Mouse (Mus musculus) urinary bladder, postnatal 10 days (tissue): ENCODE results near the gene Cbfb.
A peak's percentile ranks its signal among the peaks of the same experiment; 100 is the strongest.
"Not testable (repeated sequence)": the region's sequence is repeated elsewhere in the genome, so short reads cannot be mapped to it uniquely, and the experiment has no call there.

ENCODE experiments used
- DNase-seq: peaks from one replicate; pipeline ENCODE4 v3.0.0; 2022; ENCODE audit warnings: low spot score

Gene Cbfb

DNA sequence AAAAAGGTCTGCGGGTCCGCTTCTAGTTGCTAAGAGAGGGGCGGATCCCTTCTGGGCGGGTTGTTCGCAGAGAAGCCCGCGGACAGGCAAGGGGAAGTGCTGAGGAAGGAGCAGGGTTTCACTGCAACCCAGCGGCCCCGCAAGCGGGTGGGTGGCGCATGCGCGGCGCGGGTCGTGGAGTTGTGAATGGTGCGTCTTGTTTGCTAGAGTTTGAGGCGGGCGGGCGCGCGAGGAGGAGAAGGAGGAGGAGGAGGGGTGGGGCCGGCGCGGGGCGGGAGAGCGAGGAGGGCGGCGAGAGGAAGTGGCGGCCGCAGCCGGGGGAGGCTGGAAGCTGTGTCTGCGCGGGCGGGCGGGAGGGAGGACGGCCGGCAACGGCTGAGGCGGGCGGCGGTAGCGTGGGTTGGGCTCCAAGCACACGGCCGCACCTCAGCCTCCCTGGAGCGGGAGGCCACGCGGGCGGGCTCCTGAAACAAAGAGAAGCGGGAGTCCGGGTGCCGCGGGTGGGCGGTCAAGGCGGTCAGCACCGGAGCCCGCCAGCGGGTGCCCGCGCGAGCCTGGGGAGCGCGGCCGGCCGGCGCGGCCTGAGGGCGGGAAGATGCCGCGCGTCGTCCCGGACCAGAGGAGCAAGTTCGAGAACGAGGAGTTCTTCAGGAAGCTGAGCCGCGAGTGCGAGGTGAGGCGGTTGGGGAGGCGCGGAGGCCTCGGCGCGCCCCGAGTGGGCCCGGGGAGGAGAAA, at the start of gene Cbfb:
TSS of gene Cbfb (plus strand) at position 294 of the 735 bp plus-strand sequence.
- peak; percentile 89 for DNase-seq

DNA sequence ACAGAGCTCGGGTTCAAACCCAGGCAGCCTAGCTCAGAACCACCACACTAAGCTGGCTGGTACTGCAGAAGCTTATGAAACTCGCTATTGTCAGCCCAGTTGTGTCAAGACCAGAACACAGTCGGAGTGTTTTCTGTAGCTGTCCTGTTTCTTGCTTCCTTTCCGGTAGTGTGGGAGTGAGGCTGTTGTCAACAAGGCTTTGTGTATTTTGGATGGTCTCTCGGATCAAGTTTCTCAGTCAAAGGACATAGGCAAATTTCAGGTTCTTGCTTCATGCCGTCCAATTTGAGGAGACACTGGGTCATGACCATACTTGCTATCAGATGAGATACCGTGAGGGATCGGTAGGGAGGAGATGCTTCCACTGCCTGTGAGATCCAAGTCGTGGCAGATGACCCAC, 40.6 kb upstream of the Cbfb start:
- DNase-seq, result no peak

DNA sequence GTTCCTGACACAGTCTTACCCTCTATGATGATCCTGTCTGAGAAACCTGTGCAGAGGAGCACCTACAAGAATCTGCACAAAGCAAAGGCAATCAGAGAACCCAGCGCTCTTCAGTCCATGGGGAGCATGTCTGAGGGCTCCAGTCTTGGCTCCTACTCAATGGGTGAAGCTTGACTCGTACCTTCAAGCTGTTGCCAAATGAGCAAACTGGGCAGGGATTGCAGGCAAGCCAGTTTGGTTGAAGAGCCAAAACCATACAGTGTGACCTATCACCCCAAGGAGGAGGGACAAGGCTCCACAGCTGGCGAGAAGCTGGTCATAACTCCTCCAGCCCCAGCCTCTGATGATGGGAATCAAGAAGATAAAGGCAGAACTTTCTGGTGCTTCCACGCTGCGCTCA, 39.0 kb upstream of the Cbfb start, which contains the start of gene Ces4a:
TSS of gene Ces4a (plus strand) at position 292 of the 400 bp plus-strand sequence.
- no peak for DNase-seq

DNA sequence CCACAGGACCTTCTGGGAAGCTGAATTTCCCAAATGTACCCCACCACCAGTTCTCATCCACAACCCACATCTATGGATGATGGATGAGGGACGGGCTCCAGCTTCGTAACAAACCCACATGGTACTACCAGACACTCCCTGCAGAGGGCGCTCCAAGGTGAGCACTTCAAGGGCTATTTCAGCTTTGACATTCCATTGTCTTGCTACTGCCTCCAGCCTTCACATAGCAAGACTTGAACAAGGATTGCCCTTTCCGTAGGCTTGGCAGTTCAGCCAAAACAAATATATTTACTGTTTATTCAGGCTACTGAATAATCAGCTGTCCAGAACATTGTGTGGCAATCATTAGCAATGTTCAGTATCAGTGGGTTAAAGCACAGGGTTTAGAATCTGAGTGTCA, 32.1 kb upstream of the Cbfb start:
- peak; percentile 35 for DNase-seq

DNA sequence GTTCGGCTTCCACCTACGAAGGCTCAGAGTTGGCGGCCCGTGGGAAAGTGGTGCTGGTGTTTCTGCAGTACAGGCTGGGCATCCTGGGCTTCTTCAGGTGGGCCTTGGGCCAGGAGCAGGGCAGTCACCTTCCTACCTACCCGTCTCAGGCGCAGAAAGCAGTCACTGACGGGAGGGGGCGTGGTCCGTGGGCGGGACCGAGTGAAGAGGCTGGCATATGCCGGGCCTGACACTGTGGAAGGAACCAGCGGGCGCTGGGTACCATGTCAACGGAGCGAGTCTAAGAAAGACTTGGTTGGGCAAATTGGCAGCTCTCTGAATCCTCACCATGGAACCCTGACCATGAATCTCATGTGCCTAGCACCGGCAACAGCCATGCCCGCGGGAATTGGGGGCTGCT, 28.1 kb upstream of the Cbfb start:
- DNase-seq, result no peak

DNA sequence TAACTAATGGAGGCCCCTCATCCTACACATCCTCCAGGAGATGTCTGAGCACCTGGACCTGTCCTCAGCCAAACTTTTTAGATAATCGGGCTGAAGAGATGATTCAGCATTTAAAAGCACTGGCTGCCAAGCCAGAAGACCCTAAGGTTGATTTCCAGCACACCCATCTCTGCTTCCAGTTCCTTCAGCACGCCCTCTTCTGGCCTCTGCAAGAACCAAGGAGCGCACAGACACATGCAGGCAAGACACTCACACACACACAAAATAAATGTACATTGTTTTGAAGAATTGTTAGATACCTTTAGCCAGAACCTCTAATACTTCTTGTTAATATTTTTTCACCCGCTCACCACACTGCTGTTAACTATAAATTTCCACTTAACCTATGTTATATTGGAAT, 18.8 kb upstream of the Cbfb start:
- no peak for DNase-seq

DNA sequence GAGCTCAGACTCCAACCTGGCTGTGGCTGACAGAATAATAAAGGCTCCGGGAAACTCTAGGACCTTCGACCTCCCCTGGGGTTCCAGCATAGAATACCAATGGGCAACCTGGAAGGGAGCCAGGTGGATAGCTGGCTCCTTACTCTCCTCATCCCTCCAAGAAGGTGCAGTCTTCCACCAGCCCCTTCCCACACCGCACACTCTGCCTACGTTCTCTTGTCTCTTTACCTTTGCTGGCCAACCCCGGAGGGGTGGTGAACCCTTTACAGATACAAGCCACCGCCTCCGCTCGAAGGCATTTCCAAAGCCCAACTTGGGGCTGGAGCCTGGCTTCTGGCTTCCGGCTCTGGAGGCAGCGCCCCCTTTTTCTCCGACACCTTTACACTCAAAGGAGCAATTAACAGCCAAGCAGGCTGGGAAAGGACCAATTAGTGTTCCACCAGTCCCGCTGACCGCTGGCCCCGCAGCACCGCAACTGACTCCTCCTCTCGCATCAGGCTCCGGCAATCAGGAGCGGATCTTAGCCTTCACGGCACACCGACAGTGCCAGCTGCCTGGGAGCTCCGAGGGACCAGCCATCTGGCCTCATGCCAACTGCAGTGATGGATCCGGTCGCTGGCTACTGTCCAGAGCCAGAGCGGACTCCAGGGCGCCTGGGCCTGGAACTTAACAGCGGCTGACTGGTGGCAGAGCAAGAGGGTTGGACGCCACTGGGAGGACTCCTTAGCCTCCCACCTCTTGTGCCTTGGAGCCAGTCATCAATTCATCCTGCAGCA, 17.7 kb upstream of the Cbfb start:
- peak; percentile 36 for DNase-seq

DNA sequence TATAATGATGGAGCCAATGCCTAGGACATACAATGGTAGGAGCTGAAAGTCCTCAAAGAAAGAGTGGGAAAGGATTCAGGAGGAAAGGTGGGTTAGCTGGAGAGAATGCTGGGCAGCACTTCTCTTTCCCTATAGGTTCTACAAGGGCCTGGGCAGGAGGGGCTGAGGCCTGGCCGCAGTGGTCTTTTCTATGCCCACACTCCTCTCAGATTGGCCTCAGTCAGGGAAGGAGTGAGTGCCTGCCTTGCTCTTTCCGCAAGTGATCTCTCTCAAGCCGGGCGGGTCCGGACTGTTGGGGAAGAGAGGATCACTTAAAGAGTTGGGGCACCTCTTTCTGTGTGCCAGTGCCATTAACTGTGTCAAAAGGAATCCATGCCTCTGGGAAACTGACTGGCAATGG, 16.2 kb upstream of the Cbfb start:
- DNase-seq, result no peak

DNA sequence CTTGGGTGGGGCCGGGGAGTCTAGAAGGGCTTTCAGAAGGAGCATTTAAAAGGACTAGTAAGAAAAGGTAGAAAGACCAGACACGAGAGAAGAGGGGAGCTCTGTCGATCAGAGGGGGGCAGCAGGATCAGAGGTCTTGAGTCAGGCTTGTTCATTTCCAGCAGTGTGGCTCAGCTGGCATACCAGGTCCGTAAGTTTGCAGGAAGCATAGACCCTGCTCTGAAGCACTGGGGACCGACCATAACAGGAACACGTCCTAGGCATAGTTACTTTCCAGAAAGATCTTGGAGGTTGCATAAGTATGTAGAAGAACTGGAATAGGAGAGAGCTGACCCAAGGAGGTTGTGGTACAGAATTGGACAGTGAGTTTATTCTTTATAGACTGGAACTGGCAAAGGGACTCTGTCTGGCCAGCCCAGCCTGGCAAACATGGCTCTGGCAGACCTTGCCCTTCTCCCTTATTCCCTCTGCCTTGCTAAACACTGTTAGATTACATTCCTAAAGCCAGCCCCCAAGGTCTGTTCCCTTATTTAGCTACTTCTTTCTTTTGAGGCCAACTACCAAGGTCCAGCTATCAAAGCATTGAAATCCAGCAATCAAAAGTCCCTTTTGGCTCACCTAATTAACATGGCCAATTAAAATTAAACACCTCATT, 15.3 kb upstream of the Cbfb start:
- no peak for DNase-seq

DNA sequence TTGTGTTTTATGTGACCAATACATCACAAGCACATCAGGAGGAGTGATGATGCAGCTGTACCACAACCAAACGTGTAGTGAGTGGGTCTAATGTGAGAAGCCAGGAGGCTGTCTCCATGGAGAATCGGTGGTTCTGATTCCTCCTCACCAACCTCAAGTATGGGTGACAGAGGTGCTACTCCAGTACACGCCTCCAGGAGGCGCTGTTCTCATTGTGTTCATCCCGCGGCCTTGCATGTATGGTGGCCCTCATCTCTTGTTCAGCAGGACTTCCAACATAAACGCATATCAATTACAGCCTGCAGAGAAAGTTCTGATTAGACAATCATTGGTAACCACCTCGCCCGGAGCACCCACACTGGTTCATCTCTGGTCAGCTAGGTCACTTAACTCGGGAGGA, 12.9 kb upstream of the Cbfb start:
- DNase-seq, result no peak

DNA sequence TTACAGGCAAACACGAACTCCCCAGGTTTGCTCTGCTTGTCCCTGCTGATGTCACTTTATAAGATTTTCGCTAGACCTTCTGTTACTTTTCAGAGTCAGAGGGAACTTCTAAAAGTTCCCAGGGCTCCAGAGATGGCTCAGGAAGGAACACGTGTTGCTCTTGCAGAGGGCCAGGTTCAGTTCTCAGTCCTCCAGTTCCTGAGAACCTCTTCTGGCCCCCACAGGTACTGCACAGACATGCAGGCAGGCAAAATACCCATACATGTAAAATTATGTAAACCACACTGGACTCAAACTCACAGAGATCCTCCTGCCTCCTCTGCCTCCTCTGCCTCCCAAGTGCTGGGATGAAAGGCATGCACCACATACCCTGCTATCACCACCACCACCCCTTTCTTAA, 12.4 kb upstream of the Cbfb start:
- no peak for DNase-seq

DNA sequence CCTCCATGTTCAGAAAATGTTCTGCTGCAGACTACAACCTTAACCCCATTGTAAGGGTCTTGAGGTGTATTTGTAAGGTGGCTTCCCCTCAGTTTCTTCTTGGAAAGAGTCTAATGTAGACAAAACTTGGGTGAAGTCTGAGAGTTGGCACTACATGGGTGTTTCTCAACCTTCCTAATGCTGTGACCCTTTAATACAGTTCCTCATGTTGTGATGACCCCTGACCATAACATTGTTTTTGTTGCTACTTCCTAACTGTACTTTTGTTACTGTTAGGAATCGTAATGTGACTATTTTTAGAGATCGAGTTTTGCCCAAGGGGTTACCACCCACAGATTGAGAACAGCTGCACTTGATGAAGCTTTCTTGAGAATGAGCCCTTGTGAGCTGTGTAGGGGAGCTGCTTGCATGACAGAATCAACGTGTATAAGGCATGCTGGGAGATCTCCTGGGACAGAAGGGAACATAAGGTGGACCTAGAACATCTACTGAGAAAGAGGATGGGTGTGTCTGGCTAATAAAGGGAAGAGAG, 9.3 kb upstream of the Cbfb start:
- no peak for DNase-seq

DNA sequence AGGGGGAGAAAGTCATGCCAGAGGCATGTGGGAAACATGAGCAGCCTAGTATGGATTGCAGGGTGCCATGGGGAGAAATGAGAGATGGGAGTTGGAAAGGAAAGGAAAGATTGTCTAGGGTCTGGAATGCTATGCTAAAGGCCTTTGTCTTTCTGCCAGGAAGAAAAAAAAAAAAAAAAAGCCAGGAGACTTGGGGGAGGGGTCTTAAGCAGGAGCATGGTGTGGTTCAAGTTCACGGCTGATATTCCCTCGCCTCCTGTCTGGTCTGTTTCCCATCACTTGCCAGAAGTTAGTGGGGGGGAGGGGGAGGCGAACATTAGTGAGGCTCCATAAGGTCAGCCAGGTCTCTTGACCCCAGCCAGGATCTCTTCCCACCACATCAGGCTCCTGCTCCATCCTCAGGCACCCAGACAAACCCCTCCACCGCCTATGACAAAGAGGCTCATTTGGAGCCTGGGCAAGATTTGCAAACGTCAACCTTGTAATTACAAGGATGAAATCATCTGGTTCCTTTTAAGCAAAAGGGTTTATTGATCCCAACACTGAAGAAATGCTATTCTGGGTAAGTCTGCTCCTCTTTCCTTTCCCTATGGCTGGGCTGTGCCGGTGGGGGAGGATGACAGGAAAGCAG, 6.1 kb upstream of the Cbfb start:
- no peak for DNase-seq

DNA sequence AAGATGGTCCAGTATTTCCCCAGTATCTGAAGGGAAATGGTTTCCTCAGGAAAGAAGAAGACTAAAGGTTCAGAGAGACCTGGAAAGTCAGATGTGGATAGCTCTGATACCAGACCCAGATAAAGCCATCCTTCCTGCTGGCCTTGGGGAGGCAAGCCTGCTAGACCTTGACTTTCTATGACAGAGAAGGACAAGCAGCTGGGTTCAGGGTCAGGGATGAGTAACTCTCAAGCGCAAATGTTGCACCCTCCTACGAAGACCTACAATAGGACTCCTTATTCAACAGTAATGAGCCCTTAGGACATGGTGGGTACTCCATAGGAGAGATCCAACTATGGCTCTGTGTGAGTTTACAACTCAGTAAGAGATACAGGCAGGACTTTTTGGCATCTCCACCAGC, 5.3 kb upstream of the Cbfb start:
- no peak for DNase-seq

DNA sequence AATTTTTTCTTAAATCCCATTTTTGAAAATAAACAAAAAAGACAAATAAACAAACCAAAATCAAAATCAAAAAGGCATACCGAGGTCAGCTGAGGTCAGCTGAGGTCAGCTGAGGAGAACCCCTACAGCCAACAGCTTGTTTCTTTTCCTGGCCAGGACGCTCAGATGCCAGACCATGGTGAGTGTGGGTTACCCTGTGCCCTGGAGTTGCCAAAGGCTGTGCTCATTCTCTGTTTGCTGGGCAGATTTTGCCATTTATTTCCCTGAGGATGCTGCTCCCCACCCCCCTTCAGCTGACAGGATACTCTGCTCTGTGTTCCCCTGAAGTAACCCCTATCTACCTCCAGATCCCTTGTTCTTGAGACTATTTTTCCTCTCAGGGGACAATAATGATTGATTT, 3.4 kb upstream of the Cbfb start:
- no peak for DNase-seq

DNA sequence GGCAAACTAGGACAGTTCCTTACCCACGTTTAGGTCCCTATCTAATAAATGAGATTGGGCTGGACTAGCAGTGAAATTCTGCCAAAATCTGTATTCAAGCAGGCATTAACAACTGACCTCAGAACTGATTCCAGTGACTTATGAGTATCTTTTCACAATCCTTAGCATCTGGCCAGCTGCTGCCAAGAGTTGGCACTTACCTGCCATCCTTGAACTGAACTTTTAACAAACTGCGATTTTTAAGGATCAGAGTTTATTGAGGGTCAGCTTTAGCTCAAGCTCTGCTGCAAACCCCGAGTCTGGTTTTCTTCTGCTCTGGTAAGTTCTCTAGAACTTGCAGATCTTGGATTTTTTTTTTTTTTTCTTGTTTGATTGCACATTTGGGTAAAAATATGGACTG, 892 bp upstream of the Cbfb start:
- no peak for DNase-seq

DNA sequence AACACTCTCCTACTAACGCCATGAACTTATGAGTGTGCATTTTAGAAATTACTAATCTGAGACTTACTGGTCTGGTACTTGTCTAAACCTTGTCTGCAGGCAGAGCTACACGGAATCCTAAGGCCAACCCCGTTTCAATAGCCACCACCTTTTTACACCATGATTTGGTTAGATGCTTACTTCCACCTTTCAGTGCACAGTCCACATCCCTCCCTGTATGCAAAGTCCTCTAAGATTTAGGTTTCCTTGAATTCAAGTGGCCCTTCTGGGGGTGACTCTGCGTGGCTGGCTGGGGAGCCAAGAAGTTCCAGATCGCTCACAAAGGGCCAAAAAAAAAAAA, 463 bp upstream of the Cbfb start:
- DNase-seq, result no peak

DNA sequence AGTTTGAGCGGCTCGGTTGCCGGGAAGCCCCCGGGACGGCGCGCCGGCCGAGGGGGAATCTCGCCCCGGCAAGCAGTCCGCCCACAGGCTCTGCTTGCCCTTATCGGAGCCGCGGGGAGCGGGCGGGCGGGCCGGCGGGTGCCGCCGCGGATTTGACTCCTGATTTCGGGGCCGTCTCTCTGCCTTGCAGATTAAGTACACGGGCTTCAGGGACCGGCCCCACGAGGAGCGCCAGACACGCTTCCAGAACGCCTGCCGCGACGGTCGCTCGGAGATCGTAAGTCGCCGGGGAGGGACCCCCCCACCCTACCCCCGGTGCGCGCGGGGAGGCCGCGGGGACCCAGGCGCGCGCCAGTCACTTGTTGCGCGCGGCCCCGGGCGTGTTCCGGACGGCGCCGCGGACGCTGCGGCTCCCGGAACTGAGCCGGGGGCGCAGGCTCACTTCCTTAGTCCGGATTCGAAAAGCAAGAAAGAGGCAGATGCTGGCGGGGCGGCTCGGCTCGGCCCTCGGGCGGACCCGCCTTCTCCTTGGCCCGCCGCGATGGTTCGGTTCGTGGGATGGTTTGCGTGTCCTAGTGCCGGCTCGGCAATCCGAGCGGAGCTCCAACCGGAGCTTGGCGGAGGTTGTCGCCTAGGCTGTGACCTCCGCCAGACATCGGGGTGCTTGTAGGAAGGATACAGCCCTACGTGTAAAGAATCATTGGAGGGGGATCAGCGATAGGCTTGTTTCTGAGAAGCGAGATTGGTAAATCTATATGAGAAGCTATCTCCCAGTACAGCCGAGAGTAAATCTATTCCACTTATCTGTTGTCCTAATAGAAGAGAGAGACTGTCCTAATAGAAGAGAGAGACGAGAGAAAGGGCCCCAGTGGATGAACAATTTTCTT, 885 bp downstream of the Cbfb start:
- peak; percentile 14 for DNase-seq

DNA sequence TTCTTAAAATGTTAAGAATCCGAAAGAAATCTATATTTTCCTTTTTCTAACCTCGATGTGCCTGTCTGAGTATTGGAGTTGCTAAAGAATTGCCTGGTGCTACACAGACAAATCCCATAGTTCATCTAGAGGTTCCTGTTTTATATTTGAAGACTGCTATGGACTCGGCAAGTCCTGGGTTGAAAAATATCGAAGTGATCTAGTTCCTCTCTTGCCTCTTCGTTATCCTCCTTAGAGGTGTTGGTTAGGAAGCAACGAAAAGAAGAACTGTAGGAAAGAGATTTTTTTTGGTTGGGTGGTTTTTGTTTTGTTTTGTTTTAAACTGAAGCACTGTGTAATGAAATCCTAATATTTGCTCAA, 1.5 kb downstream of the Cbfb start:
- no peak for DNase-seq

DNA sequence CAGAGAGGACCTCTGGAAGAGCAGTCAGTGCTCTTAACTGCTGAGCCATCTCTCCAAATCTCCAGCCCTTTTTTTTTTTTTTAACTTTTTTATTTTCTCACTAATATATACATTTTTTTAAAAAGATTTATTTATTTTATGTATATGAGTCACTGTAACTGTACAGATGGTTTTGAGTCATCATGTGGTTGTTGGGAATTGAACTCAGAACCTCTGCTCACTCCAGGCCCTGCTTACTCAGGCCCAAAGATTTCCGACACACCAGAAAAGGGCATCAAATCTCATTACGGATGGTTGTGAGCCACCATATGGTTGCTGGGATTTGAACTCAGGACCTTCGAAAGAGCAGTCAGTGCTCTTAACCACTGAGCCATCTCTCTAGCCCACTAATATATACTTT, 4.8 kb downstream of the Cbfb start:
- not testable (repeated sequence) for DNase-seq

DNA sequence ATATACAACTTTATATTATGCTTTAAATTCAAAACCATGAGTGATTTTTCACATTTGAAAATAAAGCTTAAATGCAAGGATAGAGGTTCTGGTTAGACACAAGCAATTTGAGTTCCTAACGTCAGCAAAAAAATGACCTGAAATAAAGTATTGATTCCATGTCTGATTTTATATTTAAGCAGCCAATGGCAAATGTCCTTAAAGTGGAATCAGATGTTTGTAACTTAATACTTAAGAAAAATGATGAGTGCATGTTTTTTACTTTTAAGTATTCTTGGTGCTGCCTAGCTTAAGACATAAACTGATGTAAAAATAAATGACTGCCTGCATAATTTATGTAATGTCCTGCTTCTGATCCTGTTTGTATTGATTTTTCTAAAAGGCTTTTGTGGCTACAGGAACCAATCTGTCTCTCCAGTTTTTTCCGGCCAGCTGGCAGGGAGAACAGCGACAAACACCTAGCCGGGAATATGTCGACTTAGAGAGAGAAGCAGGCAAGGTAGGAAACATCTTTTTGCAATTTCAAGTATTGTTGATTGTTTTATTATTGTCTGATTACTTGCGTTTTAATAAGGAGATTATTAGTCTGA, 7.8 kb downstream of the Cbfb start:
- DNase-seq, result no peak
